Mouse (Mus musculus): ENCODE measurements around the gene Hist1h2af. TPM values are rescaled to one million over a fixed set of nuclear protein-coding genes. Genes with fewer than 3 reads are reported as not detected.
"Not testable (repeated sequence)": the region's sequence is repeated elsewhere in the genome, so short reads cannot be mapped to it uniquely, and the experiment has no call there.

Gene Hist1h2af
- polyA plus RNA-seq, 1 experiment = 20.4 TPM

DNA sequence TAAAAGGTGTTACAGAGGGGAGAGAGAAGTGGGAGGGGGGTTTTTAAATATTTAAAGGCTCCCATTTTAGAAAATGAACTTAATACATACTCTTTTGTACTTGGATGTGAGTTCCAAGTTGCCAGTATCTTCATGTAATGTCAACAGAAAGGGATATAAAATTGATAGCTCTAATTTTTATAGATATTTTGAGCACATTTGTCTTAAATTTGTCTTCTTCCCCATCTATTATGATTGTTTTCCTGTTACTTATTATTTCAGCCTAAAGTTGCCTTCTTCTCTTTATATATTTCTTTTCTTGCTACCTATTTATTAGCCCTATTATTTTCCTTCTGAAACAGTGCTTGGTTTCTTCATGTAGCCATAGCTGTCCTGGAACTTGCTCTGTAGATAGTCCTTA is 19.3 kb downstream of the Hist1h2af start, which contains the start of gene Hist1h1d:
Hist1h1d (plus strand) TSS at position 301 of the 400 bp plus-strand sequence.
- H3K4me3 ChIP-seq (ENCODE audit: insufficient read depth, low read length) = no peak within 1 kb of the TSS
- no peak for TF ChIP-seq POLR2A (IDR thresholded peaks at IDR 0.05; ENCODE audit: low read depth, low read length)
- no peak for TF ChIP-seq CTCF (IDR thresholded peaks at IDR 0.05; ENCODE audit: borderline replicate concordance, insufficient read depth, low read length)

DNA sequence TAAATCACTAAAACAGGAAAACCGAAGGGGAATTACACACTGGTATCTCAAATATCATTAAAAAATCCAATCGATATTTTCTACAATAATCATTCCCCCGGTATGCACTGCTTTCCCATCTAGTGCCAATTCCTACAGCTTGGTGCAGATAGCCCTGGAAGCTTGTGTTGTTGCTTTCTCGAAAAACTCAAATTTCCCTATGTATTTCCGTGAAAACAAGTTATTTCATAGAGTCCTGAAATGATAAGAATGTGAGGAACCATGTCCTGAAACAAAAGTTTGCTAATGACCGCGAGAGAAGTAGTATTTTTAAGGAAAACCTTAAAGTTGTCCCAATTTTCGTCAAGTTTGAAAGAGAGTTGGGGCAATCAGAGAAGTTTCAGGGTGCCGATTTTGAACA is 20.7 kb downstream of the Hist1h2af start:
- TF ChIP-seq CTCF (IDR thresholded peaks at IDR 0.05; ENCODE audit: borderline replicate concordance, insufficient read depth, low read length) (no peak), POLR2A (IDR thresholded peaks at IDR 0.05; ENCODE audit: low read depth, low read length) (no peak)
- no peak overlapping the region for H3K4me3 ChIP-seq (ENCODE audit: insufficient read depth, low read length)
- H3K4me1 ChIP-seq (ENCODE audit: control insufficient read depth, insufficient read depth, low read length) = peaks cover 3% of the 10 kb centered on the region; the same call in 1 of the 2 replicates
- H3K27ac ChIP-seq (ENCODE audit: insufficient read depth, low read length) = peak overlapping the region; percentile 86

More for the DNA sequence above, 19.3 kb downstream of the Hist1h2af start, which contains the start of gene Hist1h1d:
- H3K27ac ChIP-seq (ENCODE audit: insufficient read depth, low read length) = peak within 1 kb of the TSS; percentile 45; the same call in 1 of the 2 replicates
- peaks cover 3% of the 10 kb centered on the region; the same call in 1 of the 2 replicates for H3K4me1 ChIP-seq (ENCODE audit: control insufficient read depth, insufficient read depth, low read length)

DNA sequence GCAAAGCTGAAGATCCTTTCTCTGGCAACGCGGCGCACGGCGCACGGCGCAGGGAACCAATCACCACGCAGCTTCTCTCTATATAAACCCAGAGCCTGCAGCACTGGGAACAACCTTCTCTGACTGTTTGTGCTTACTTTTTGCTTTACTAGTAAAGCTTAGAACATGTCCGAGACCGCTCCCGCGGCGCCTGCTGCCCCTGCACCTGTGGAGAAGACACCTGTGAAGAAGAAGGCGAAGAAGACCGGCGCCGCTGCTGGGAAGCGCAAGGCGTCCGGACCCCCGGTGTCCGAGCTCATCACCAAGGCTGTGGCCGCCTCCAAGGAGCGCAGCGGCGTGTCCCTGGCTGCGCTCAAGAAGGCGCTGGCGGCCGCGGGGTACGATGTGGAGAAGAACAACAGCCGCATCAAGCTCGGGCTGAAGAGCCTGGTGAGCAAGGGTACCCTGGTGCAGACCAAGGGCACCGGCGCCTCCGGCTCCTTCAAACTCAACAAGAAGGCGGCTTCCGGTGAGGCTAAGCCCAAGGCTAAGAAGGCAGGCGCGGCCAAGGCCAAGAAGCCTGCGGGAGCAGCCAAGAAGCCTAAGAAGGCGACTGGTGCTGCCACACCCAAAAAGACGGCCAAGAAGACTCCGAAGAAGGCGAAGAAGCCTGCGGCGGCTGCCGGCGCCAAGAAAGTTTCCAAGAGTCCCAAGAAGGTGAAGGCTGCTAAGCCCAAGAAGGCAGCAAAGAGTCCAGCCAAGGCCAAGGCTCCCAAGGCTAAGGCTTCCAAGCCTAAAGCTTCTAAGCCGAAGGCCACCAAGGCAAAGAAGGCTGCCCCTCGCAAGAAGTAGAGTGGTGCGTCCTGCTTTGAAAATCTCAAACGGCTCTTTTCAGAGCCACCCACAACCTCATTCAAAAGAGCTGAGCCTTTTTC is 21.5 kb downstream of the Hist1h2af start:
- TF ChIP-seq POLR2A (IDR thresholded peaks at IDR 0.05; ENCODE audit: low read depth, low read length) = peak; percentile 99
- TF ChIP-seq CTCF (IDR thresholded peaks at IDR 0.05; ENCODE audit: borderline replicate concordance, insufficient read depth, low read length) = no peak
- peak overlapping the region; percentile 58 for H3K4me3 ChIP-seq (ENCODE audit: insufficient read depth, low read length)
- peak overlapping the region; percentile 97 for H3K27ac ChIP-seq (ENCODE audit: insufficient read depth, low read length)
- peaks cover 3% of the 10 kb centered on the region; the same call in 1 of the 2 replicates for H3K4me1 ChIP-seq (ENCODE audit: control insufficient read depth, insufficient read depth, low read length)

DNA sequence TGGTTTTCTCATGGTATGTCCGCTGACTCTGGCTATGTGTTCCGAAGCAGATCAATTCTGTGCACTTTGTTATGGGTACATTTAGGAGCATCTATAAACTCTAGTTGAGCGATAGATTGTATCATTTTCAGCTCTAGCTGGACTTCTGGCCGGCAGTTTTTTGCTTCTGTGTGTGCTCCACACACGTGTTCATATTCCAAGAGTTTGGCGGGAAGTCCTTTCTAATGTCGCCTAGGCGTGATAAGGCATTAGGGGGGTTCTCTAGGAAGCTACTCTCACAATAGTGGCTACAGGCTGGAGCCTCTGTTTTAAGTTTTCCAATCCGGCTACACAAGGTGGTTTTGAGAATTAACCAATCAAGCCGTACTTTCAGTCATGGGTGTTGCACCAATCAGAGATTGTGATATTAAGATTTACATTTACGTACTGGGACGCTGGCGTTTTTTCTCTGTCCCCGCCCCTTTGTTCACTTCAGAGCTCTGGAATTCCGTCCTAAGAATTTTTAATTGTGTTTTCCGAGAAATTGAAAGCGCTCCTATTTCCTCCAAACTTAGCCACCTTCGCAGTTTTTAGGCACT is 22.2 kb downstream of the Hist1h2af start:
- peaks cover 3% of the 10 kb centered on the region; the same call in 1 of the 2 replicates for H3K4me1 ChIP-seq (ENCODE audit: control insufficient read depth, insufficient read depth, low read length)
- peak overlapping the region; percentile 97 for H3K27ac ChIP-seq (ENCODE audit: insufficient read depth, low read length)
- TF ChIP-seq CTCF (IDR thresholded peaks at IDR 0.05; ENCODE audit: borderline replicate concordance, insufficient read depth, low read length) (no peak), POLR2A (IDR thresholded peaks at IDR 0.05; ENCODE audit: low read depth, low read length) (peak; percentile 91)
- peak overlapping the region; percentile 58 for H3K4me3 ChIP-seq (ENCODE audit: insufficient read depth, low read length)

DNA sequence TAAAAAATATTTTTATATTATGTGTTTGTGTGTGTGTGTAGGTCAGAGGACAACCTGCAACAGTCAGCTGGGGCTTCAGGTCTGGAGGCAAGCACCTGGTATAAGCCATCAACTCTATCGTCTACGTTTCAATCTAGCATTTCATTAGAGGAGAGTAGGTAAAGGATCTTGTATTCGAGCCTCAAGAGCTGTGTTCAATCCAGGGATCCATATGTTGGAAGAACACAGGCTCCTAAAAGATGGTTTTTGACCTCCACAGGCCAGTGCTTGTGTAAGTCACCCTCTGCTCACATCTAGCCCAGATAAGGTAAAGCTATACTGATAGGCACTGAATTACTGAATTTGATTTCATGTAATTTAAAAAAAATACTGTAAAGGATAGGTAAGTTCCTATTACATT is 23.2 kb downstream of the Hist1h2af start:
- Histone ChIP-seq H3K27ac (ENCODE audit: insufficient read depth, low read length) (peak overlapping the region; percentile 62), H3K4me1 (ENCODE audit: control insufficient read depth, insufficient read depth, low read length) (peaks cover 3% of the 10 kb centered on the region; the same call in 1 of the 2 replicates), H3K4me3 (ENCODE audit: insufficient read depth, low read length) (peak overlapping the region; percentile 17; the same call in 1 of the 2 replicates)
- no peak for TF ChIP-seq POLR2A (IDR thresholded peaks at IDR 0.05; ENCODE audit: low read depth, low read length)
- no peak for TF ChIP-seq CTCF (IDR thresholded peaks at IDR 0.05; ENCODE audit: borderline replicate concordance, insufficient read depth, low read length)

DNA sequence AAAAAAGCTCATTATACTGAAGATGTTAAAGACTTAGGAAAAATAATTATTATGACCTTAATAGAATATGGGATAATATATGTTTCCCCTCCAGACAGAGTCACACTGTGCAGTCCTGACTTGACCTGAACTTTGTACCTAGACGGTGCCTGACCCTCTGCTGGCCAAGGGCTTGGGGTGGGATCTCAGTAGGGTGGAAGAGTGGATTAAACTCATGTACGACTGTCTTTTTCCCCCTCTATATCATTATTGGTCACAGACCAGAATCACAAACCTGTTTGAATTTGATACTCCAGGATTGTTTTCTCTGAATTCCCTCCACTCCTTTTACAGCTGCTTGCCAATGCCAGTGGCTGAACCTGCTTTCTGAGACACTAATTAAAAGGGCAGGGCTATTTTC is 27.0 kb downstream of the Hist1h2af start:
- H3K4me1 ChIP-seq (ENCODE audit: control insufficient read depth, insufficient read depth, low read length); H3K4me3 ChIP-seq (ENCODE audit: insufficient read depth, low read length): not testable (repeated sequence)
- H3K27ac ChIP-seq (ENCODE audit: insufficient read depth, low read length) = 0 out of 2 replicates have a peak overlapping the region, but pooled peaks have one; percentile 5

DNA sequence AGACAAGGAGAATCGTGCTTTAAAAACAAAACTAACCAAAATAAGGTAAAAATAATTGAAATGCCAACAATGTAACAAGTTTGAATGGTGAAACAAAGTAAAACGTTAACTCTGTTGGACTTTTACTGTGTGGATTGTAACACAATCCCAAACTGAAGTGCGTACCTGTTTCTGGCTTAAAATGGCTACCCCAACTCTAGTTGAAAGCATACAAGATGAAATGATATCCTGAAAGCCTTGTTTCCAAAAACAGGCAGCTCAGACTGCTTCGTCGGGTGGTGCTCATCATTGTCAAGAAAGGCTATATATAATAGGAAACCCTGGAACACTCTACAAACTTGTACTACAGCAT is 27.8 kb downstream of the Hist1h2af start:
- H3K4me3 ChIP-seq (ENCODE audit: insufficient read depth, low read length) = peak overlapping the region; percentile 38
- peak overlapping the region; percentile 52 for H3K27ac ChIP-seq (ENCODE audit: insufficient read depth, low read length)

DNA sequence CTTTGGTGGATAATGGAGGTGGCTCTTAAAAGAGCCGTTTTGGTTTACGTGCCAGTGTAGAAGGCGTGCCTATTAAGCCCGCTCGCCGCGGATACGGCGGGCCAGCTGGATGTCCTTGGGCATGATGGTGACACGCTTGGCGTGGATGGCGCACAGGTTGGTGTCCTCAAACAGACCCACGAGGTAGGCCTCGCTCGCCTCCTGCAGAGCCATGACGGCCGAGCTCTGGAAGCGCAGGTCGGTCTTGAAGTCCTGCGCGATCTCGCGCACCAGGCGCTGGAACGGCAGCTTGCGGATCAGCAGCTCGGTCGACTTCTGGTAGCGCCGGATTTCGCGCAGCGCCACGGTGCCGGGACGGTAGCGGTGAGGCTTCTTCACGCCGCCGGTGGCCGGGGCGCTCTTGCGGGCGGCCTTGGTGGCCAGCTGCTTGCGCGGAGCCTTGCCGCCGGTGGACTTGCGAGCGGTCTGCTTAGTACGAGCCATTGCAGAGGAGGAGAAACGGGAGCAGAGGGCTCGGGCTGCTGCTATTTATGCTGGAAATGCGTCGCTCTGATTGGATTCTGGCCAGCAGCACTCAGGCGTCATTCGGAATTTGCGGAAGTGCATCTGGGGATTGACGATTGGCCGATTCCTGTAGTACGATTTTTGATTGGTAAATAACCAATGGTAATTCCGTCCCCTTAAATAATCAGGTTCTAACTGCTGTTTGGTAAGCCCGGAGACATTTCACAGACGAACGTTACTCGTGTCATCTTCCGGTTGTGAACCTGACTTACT is 28.4 kb downstream of the Hist1h2af start, which contains the start of gene Hist1h3e:
Hist1h3e (minus strand) TSS at position 487 of the 777 bp plus-strand sequence.
- H3K4me3 ChIP-seq (ENCODE audit: insufficient read depth, low read length) = peak within 1 kb of the TSS; percentile 38
- H3K4me1 ChIP-seq (ENCODE audit: control insufficient read depth, insufficient read depth, low read length) = not testable (repeated sequence)
- peak within 1 kb of the TSS; percentile 99 for H3K27ac ChIP-seq (ENCODE audit: insufficient read depth, low read length)
- peak; percentile 97 for TF ChIP-seq POLR2A (IDR thresholded peaks at IDR 0.05; ENCODE audit: low read depth, low read length)

More for the DNA sequence above, 27.8 kb downstream of the Hist1h2af start:
- H3K4me1 ChIP-seq (ENCODE audit: control insufficient read depth, insufficient read depth, low read length) = not testable (repeated sequence)

DNA sequence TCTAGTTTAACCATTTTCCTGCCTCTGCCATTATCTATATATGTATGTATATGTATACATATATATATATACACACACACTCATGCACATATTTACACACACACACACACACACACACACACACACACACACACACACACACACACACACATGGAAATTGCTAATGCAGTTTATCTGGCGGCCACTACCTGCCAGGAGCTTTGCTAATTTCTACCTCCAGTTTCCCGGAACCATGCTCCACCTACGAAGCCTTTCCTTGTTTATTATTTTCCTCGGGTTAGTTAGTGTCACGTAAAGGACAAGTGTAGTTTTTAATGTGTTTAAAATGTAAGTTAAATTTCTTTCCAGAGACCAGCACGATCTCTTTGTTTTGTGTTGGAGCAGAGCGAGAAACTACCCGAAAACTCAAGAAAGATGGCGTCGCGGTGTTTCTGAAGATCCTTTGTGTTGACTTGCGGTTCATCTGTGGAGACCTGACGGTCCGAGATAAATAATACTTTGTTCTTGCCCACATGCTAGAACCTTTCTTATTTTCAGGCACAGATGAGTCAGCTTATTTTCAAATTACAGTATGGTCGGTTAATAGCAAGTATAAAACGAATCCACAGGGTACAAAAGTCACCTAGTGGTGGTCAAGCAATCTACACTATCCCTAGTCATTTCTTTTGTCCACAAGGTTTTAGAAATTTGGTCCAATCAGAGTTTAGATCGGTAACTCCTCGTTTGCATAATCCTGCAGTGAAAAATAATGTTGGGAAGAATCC is 29.2 kb downstream of the Hist1h2af start:
- no peak for TF ChIP-seq CTCF (IDR thresholded peaks at IDR 0.05; ENCODE audit: borderline replicate concordance, insufficient read depth, low read length)
- no peak for TF ChIP-seq POLR2A (IDR thresholded peaks at IDR 0.05; ENCODE audit: low read depth, low read length)
- H3K4me3 ChIP-seq (ENCODE audit: insufficient read depth, low read length) = peak overlapping the region; percentile 28
- H3K4me1 ChIP-seq (ENCODE audit: control insufficient read depth, insufficient read depth, low read length) = no peaks in the 10 kb centered on the region
- peak overlapping the region; percentile 99 for H3K27ac ChIP-seq (ENCODE audit: insufficient read depth, low read length)
